Mouse (Mus musculus): Measurements from ENCODE around the gene Ms4a10. TPM values are rescaled to one million over a fixed set of nuclear protein-coding genes. Genes with fewer than 3 reads are reported as not detected.

Gene Ms4a10
- total and polyA plus RNA-seq, 3 experiments: not detected

DNA sequence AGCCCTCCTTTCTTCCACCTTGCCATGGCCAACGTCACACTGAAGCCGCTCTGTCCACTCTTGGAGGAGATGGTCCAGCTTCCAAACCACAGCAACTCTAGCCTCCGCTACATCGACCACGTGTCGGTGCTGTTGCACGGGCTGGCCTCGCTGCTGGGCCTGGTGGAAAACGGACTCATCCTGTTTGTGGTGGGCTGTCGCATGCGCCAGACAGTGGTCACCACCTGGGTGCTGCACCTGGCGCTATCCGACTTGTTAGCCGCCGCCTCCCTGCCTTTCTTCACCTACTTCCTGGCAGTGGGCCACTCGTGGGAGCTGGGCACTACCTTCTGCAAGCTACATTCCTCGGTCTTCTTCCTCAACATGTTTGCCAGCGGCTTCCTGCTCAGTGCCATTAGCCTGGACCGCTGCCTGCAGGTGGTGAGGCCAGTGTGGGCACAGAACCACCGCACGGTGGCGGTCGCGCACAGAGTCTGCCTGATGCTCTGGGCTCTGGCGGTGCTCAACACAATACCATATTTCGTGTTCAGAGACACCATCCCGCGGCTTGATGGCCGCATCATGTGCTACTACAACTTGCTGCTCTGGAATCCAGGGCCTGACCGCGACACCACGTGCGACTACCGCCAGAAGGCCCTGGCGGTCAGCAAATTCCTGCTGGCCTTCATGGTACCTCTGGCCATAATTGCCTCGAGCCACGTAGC lies 34.2 kb downstream of the Ms4a10 start:
- no peak overlapping the region for H3K9ac ChIP-seq (ENCODE audit: control insufficient read depth, low read depth, low read length, poor library complexity, severe bottlenecking)
- peaks cover 10 to 31% of the 10 kb centered on the region in 2 experiments for H3K4me1 ChIP-seq (ENCODE audit: control insufficient read depth in 1 of 2, insufficient read depth in 2 of 2, low read length in 2 of 2)
- no peaks in the 10 kb centered on the region for H3K9me3 ChIP-seq (replicated peaks; ENCODE audit: insufficient read depth, low read length)
- H3K4me3 ChIP-seq (ENCODE audit: control insufficient read depth in 1 of 2, insufficient read depth in 1 of 2, low read depth in 2 of 2, low read length in 2 of 2): no peak overlapping the region
- peaks cover 3 to 20% of the 10 kb centered on the region in 2 experiments; a peak in 3 of 4 replicates for H3K36me3 ChIP-seq (ENCODE audit: control insufficient read depth in 1 of 2, insufficient read depth in 2 of 2, low read length in 2 of 2)
- H3K27me3 ChIP-seq (ENCODE audit: control insufficient read depth in 1 of 2, insufficient read depth in 2 of 2, low read length in 2 of 2): no peaks in the 10 kb centered on the region
- TF ChIP-seq ETS1 (IDR thresholded peaks at IDR 0.05; ENCODE audit: low read depth, low read length): no peak
- TF ChIP-seq RCOR1 (IDR thresholded peaks at IDR 0.05; ENCODE audit: low read depth, low read length): no peak
- TF ChIP-seq UBTF (IDR thresholded peaks at IDR 0.05; ENCODE audit: borderline replicate concordance, insufficient read depth, low read depth, low read length): no peak
- TF ChIP-seq EP300 (IDR thresholded peaks at IDR 0.05; ENCODE audit: low read depth in 1 of 2, low read length in 2 of 2): no peak
- TF ChIP-seq E2F4 (IDR thresholded peaks at IDR 0.05; ENCODE audit: borderline replicate concordance, low read depth, low read length): no peak
- no peak for TF ChIP-seq ZC3H11A (IDR thresholded peaks at IDR 0.05; ENCODE audit: low read depth, low read length)
- TF ChIP-seq MYC (IDR thresholded peaks at IDR 0.05; ENCODE audit: low read depth, low read length): no peak
- TF ChIP-seq TAL1 (IDR thresholded peaks at IDR 0.05; ENCODE audit: low read length): no peak
- H3K27ac ChIP-seq (ENCODE audit: control insufficient read depth, low read depth, low read length): no peak overlapping the region
- DNase-seq (ENCODE audit: low read depth, low spot score): no peak
- peaks cover 1% of the 10 kb centered on the region; the same call in 1 of the 2 replicates for H3K79me2 ChIP-seq (ENCODE audit: control insufficient read depth, insufficient read depth, low read length, poor library complexity)

DNA sequence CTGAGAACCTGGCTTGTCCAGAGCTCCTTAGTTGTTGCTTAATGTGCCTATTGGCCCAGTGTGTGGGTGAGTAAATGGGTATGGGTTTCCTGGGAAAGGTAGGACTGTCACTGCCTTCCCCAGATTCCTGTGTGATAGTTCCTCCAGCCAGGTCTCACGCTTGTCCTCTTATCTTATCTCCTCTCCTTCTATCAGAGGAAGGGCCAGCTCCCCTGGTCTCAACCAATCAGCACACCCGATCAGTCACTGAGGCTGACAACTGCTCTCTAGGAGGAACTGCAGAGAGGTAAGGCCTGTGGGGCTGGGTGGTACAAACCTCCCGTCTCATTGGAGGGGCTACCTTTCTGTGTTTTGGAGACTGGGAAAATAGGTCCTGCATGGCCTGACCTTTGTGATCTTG lies 35.7 kb downstream of the Ms4a10 start:
- H3K9me3 ChIP-seq (replicated peaks; ENCODE audit: insufficient read depth, low read length): no peaks in the 10 kb centered on the region
- H3K27me3 ChIP-seq (ENCODE audit: control insufficient read depth in 1 of 2, insufficient read depth in 2 of 2, low read length in 2 of 2): no peaks in the 10 kb centered on the region
- peak; percentile 66 for DNase-seq (ENCODE audit: low read depth, low spot score)
- no peaks in the 10 kb centered on the region for H3K79me2 ChIP-seq (ENCODE audit: control insufficient read depth, insufficient read depth, low read length, poor library complexity)
- peaks cover 2 to 20% of the 10 kb centered on the region in 2 experiments; a peak in 3 of 4 replicates for H3K36me3 ChIP-seq (ENCODE audit: control insufficient read depth in 1 of 2, insufficient read depth in 2 of 2, low read length in 2 of 2)
- peaks cover 10 to 32% of the 10 kb centered on the region in 2 experiments for H3K4me1 ChIP-seq (ENCODE audit: control insufficient read depth in 1 of 2, insufficient read depth in 2 of 2, low read length in 2 of 2)
- no peak overlapping the region for H3K4me3 ChIP-seq (ENCODE audit: control insufficient read depth in 1 of 2, insufficient read depth in 1 of 2, low read depth in 2 of 2, low read length in 2 of 2)
- H3K27ac ChIP-seq (ENCODE audit: control insufficient read depth, low read depth, low read length): no peak overlapping the region; the same call in 1 of the 2 replicates
- H3K9ac ChIP-seq (ENCODE audit: control insufficient read depth, low read depth, low read length, poor library complexity, severe bottlenecking): no peak overlapping the region
- TF ChIP-seq EP300 (IDR thresholded peaks at IDR 0.05; ENCODE audit: low read depth in 1 of 2, low read length in 2 of 2) (peak; percentile 42 to 57; a peak in 2 of 4 replicates), TCF12 (IDR thresholded peaks at IDR 0.05; ENCODE audit: low read depth, low read length) (0 out of 2 replicates have a peak, but pooled peaks have one; percentile 14), SIN3A (IDR thresholded peaks at IDR 0.05; ENCODE audit: low read length) (peak; percentile 37; the same call in 1 of the 2 replicates), GATA1 (IDR thresholded peaks at IDR 0.05; ENCODE audit: low read depth, low read length) (peak; percentile 90), MXI1 (IDR thresholded peaks at IDR 0.05; ENCODE audit: low read depth, low read length) (peak; percentile 24; the same call in 1 of the 2 replicates), BHLHE40 (IDR thresholded peaks at IDR 0.05; ENCODE audit: borderline replicate concordance, low read depth, low read length) (no peak; the same call in 1 of the 2 replicates), USF2 (IDR thresholded peaks at IDR 0.05; ENCODE audit: borderline replicate concordance in 1 of 2, insufficient read depth in 1 of 2, low read depth in 1 of 2, low read length in 2 of 2) (no peak), RCOR1 (IDR thresholded peaks at IDR 0.05; ENCODE audit: low read depth, low read length) (0 out of 2 replicates have a peak, but pooled peaks have one; percentile 26), ETS1 (IDR thresholded peaks at IDR 0.05; ENCODE audit: low read depth, low read length) (peak; percentile 61), GABPA (IDR thresholded peaks at IDR 0.05; ENCODE audit: low read depth, low read length) (no peak)
